Mouse (Mus musculus) ovary, postnatal 36 days (tissue): ENCODE results near the gene Taf12.
"Not testable (repeated sequence)": the region's sequence is repeated elsewhere in the genome, so short reads cannot be mapped to it uniquely, and the experiment has no call there.

Experiments
- DNase-seq: peaks from one replicate; pipeline ENCODE4 v3.0.0; 2022; ENCODE audit warnings: low spot score, mixed read lengths

Taf12 gene

DNA sequence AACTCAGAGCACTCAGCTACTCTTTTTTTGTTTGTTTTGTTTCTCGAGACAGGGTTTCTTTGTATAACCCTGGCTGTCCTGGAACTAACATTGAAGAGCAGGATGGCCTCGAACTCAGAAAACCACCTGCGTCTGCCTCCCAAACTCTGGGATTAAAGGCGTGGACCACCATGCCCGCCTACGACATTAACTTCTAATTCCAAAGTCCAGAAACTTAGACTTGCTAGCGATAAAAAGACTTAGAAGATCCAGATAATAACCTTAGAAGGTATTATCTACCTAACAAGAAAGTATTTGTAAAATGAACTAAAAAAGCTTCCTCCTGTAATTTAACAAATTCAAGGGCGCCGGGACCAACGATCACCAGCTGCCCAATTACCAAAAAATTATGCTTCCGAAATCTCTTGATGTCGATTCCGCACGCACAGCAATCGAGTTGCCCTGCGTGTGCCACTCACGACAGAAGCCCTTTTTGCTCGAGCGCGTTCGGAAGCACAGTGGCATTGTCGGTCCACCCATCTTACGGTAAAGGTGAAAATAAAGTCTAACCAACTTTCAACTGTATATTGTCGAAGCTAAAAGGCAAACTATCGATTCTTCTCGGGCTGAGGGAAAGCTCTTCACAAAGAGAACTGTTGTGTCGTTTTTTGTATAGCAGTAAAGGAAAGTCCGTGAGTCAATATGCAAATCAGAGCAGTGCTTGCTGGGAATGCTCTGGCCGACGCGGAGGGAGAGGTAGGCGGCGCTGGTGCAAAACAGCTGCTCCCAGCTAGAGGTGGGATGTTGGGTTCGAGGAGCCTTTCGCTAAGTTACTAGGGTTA lies 4.2 kb upstream of the Taf12 start:
- DNase-seq: peak; percentile 78

DNA sequence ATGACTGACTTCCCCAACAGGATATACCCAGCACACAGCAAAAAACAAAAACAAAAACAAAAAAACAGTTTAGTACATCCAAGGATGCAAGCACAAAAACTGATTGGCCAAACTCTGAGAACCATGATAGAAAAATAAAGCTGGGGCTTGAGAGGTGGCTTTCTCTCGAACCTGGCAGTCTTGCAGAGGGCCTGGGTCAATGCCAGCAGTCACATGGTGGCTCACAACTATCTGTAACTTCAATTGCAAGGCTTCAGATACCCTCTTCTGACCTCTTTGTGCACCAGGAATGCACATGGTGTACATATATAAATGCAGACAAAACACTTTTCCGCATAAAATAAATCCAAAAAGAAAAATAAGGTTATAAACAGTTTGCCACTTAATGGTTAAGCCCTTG lies 1.0 kb upstream of the Taf12 start:
- no peak for DNase-seq

DNA sequence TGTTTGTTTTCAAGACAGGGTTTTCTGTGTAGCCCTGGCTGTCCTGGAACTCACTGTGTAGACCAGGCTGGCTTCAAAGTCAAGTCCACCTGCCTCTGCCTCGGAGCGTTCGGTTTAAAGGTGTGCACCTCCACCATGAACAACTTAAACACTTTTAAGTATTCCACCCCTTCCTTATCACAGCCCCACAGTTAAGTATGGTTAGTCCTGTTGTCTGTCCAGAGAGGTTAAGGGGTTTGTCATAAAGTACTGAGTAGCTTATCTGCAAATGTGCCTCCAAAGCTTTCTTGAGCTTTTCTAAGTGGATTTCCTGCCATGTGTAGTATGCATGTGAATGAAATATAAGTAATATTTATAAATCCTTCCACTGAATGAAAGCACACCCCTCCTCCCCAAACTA lies 1.8 kb downstream of the Taf12 start:
- no peak for DNase-seq

DNA sequence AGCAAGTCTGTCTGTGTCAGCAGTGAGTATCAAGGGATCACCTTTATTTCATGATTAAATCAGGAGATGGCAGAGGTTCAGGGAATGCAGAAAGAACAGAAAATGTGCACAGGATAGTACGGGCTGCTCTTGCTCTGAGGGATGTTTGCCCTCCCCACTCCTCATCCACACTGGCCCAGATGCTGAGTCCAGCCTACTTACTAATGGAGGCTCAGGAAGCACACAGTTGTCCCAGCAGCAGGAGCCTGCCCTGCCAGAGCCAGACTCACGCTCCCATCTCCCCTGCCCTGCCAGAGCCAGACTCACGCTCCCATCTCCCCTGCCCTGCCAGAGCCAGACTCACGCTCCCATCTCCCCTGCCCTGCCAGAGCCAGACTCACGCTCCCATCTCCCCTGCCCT lies 14.7 kb downstream of the Taf12 start:
- not testable (repeated sequence) for DNase-seq

DNA sequence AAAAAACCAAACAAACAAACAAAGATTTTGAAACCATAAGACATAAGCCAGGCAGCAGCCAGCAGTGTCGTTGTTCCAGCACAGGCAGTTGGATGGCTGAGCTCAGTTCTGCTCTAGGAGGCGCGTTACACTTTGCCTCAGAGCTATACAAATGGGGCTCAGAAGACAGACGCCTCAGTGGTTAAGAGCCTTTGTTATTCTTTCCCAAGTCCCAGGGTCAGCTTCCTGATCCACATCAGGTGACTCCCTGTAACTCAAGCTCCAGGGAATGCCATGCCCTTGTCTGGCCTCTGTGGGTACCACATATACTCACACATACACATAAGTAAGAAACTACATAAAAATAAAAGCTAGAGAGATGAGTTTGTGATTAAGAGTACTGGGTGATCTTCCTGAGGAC lies 16.9 kb downstream of the Taf12 start:
- no peak for DNase-seq

DNA sequence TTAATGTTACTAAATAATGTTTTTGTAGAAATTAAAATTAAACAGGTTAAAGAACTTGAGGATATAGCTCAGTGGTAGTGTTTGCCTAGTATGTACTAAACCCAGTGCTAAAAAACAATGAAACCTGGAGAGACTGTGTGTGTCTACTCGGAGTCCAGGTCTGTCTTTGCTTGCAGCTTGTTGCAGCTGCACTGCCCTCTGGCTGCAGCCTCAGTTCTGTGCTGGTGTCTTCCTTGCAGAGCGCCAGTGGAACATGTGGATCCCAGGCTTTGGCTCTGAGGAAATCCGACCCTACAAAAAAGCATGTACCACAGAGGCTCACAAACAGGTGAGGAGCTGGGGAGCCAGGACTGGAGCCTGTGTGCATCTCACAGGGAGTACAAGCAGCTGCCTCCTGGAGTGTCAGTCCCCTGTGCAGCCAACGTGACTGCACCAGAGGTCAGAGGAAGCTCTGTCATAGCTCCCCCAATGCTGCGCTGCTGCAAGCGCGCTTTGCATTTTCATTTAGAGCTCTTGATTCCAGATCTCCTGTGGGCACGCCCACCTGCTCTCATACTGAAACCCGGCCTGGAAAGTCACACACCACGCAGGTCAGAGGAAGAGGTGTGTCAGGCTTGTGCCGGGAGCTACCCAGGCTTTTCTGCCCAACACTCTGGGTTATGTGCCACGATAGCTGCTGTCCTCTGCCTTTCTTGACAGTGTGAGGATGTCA lies 17.6 kb downstream of the Taf12 start:
- DNase-seq: no peak

DNA sequence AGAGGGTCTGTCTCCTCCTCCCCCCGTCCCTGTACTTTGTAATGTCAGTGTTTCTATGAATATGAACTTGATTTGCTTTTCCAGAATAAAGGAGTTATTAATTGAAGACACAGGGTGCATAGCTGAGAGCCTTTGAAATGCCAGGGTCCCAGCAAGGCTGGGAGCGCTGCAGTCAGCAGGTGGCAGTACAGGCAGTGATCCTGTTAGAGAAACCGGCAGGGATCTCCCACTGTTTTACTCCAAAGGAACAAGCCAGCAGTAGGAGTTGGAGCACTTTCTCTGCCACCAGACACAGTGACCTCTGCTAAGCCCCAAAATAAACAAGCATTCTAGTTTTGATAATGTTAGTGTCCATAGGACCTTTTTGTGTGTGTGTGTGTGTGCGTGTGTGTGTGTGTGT lies 18.8 kb downstream of the Taf12 start:
- peak; percentile 53 for DNase-seq

DNA sequence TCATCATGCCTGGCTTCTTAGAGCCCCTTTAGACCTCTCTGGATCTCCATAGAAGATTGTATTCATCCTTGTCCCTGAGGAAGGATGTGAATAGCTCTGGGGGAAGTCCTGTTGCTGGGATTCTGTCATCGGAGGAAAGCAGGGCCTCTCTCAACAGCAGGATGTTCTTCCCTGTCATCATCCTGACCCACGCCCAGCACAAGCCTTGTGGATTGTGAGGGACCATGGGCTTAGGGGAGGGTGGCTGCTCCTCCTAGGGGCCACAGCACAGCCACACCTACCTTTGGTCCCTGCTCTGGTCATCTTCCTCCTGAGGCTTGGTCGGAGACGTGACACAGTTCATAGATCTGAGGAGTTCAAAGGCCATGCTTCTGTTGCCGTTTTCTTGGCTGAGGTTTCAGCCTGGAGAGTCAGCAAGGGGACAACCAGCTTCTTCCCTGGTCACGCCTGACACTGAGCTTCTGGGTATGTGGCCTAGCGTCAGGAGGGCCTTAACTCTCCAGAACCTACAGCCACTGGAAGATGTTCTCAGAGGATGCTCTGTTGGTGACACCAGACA lies 19.6 kb downstream of the Taf12 start:
- no peak for DNase-seq

DNA sequence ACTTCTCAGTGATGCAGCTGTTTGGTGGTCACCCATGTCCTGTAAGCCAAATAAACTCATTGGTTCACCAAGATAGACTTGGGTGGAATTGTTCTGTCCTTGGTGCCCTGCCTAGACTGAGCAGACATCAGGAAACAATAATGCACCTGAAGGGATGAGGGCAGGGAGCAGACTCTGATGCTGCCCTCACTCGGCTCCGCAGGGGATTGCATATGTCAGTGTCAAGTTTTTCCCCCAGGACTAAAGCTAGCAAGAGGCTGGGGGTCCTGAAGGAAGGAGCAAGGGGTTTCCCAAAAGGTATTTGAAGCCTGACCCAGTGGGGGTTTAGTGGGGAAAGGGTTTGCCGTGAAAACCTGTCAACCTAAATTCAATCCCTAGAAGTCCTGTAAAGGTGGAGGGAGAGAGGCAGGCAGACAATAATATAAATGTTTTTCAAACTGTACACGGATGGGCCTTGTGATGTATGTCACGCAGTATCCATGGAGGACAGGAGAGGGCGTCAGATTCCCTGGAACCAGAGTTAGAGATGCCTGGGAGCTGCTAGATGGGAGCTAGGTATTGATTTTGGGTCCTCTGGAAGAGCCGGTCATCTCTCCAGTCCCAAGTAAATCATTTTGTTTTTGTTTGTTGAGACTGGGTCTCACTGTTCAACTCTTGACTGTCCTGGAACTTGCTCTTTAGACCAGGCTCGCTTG lies 21.7 kb downstream of the Taf12 start:
- no peak for DNase-seq

DNA sequence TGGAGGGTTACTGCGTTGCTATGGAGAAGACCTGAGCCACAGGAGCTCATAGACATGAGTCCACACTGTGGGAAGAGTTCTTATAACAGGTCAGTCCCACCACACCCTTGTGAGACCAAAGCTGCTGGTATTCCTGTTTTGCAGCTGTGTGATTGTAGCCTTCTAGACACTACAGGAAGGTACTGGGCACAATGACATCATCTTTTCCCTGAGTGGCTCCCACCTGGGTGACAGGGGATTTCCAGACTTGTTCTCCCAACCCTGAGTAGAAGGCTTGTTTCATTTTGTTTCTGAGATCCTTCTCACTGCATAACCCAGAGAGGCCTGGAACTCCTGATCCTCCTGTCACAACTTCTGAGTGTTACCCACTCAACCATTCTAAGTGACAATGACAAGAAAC lies 25.7 kb downstream of the Taf12 start:
- DNase-seq: no peak

DNA sequence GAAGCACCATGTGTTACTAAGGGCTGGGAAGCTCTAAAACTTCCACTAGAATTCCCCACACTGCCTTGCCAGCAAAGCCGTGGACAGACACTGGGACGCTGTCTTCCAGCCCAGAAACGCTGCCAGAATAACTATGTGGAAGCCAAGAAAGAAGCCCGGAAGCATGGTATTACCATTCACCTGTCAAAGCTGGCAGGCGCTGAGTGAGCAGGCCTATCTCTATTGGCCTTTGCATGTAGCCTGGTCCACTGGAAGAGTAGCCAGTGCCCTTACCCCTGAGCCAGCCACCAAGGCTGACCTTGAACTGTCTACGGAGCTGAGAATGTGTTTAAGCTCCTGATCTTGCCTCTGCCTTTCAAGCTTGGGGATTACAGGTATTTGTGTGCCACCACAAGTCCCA lies 27.3 kb downstream of the Taf12 start:
- no peak for DNase-seq

DNA sequence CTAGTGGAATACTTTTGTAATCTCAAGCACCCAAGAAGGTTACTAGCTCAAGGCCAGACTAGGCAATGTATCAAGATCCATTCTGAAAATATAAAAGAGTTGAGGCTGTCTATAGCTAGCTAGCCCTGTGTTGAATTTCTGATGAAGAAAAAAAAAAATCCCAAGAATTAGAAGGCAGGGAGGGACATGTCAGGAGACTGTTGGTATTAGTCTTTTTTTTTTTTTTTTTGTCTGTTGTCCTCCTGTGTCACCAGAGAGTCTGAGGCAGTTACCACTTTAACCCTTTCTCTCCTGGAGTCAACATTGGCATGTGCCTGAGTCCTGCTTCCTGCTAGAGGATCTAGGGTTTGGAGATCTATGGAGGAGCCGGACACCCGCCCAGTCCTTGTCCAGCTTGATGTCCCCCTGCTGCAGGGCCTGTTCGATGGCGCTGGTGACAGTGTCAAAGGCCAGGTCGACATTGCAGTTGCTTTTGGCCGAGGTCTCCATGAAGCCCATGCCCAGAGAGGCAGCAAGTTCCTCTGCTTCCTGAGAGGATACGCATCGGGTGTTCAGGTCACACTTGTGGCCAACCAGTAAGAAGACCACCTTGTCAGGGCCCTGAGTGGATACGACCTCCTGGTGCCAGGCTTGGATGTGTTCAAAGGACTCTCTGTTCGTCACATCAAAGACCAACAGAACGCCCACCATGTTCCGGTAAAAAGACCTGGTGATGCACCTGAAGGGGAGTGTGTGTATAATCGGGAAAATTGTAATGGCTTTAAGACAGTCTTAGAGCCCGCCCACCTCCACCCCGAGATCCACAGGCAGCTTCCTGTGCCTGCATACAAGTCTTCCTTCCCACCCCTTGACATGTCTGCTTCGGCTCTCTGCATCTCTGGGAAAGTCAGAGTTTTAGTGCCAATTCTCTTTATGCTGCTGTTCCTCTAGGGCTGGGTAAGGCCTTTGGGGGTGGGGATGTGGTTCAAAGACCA lies 28.1 kb downstream of the Taf12 start:
- no peak for DNase-seq

DNA sequence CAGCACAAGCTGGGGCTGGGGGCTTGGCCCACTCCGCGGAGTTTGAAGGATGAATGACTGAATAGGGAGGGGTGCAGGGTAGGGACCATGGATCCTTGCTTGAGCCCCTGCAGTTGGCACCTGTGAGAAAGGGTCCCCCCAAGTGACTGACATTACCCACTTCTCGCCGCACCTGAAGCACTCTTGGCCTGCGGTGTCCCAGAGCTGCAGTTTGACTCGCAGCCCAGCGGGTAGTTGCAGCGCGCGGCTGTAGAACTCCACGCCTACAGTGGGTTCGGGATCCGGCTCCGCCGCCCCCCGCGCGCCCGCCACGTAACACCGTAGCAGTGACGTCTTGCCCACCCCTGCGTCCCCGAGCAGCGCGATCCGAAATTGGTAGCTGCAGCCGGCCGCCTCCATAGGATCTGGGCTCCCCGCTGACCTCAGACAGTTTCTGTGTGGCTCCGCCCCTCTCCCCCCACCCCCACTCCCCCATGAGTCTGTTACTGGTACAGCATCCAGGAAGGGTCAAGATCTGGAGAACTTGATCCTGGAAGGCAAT lies 28.8 kb downstream of the Taf12 start, which contains the start of gene Rab42:
Gene Rab42, minus strand, starts transcription at position 447 of the 541 bp plus-strand sequence.
- peak; percentile 58 for DNase-seq

DNA sequence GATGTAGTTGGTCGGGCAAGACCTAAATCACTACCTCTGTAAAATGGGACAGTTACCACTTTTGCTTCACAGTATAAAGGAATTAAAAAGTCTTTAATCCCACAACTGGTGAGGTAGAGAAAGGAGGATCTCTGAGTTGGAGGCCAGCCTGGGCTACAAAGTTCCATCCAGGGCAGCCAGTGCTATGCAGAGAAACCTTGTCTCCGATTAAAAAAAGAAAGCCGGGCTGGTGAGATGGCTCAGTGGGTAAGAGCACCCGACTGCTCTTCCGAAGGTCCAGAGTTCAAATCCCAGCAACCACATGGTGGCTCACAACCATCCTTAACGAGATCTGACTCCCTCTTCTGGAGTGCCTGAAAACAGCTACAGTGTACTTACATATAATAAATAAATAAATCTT lies 29.3 kb downstream of the Taf12 start:
- DNase-seq: not testable (repeated sequence)

DNA sequence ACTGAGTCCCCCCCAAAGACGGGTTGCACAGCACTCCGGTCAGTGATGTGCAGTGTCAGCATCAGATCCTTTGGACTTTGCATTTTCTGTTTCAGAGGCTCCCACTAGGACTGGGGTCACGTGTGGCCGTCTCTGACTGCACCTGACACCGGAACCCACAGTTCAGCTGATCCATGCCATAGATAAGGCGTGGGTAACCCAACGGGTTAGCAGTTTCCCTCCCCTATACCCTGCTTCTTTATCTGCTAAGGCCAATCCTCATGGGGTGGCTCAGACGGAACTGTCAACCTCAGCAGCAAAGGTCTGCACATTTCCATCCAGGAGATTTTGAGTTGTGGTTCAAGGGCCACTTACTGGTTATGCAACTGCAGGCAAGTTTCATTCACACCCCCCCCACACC lies 31.1 kb downstream of the Taf12 start:
- DNase-seq: no peak

DNA sequence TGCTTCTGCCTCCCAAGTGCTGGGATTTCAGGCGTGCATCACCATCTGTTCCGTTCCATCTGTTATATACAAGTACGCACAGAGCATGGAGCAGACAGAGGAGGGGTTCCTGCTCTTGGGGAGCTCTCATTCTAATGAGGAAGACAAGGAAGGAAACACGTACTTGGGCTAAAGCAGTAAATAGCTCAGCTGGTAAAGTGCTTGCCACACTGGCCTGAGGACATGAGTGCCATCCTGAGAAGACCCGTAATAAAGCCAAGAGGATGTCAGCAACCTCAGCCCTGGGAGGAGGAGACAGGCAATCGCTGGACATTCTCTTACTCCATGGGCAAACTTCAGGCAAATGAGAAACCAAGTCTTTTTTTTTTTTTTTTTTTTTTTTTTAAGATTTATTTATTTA lies 31.8 kb downstream of the Taf12 start:
- DNase-seq: no peak

DNA sequence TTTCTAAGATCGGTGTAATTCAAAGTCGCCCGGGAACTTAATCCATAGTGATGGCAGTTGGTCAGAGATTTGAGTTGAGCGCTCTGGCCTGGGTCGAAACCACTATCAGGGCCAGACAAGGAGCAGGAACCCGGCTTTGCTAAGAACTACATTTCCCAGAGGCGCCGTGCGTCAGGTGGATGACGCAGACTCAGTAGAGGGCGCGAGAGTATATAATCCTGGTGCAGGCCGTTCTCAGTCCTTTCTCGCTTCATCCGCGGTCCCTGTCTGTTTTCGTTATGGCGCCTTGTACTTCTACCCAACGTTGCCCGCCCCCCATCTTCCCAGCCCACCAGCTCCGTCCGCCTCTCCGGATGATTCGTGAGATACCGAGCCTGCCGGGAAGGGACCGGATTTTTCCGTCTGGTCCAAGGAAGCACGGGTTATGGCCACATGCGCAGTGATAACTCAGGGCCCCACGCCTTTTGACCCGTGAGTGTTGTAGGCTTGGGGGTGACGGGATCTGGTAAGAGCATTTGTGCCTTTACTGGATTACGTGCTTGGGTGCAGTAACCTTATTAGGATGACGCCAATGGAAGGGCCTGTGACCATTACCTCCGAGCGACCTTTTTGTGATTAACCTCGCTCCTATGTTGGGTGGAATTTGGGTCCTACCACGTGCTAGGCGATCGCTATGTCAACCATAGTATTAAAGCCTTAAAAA lies 34.4 kb downstream of the Taf12 start:
- DNase-seq: peak; percentile 87

DNA sequence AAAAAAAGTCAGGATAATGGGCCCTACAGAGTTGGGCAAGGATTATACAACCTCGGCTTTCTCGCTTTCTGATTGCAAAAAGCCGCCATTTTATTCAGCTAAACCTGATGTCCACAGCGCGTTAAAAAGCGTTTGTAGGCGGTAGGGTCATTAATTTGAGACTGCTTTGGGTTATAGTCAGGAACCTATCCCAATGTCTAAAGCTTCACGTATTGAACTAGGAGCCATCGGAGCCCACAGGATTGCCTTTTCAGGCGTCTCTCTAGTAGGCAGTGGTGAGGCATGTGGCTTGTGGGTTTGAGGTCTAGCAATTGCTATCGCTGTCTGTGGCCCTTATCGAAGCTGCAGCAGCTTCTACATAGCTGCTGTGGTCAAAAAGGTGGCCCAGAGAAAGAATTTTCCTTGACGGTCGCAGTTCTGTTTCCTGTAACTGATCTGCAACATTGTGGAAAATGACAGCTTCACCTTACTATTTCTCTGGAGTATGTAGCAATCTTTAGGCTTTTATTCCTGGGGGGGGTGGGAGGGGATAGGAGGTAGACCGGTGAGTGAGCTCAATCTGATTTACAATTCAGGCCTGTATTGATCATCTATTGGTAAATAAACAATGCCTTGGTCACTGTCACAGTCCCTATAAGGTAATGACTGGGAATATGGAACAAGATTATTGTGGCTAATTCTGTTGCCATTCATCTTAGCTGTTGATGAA lies 35.1 kb downstream of the Taf12 start:
- DNase-seq: no peak

DNA sequence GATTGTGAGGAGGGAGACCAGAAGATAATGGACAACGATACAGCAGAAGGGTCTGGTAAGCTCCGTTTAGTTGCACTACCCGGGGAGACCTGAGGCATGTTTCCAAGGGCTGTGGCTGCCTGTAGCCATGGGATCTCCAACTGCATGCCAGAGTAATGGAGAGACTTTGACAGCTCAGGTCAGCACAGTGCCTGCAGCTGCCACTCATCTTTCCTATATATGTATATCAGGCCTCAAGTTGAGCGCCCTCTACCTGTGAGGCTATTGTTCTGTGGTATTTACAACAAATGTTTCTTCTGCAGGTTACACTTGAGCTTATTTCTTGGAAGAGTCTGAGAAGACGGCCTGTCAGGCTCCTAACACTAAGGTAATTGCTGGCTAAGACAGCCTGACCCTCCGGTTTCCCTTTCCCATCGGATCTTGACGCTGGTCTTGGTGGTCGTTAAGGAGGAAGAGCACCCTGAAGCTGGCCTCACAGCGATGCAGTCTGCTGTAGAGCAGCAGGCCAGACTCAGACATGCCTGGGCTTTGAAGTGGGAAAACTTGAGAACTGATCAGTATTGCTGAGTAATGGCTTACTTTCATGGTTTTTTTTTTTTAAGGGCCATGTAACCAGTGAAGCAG lies 35.8 kb downstream of the Taf12 start:
- DNase-seq: no peak
